Mouse (Mus musculus): Measurements from ENCODE around the gene Slc18b1.

Gene Slc18b1

GRCm38 (mm10) chr10:23806201-23806600 is 9.4 kb downstream of the Slc18b1 start:
- DNase-seq (ENCODE audit: low spot score), result no peak

DNA sequence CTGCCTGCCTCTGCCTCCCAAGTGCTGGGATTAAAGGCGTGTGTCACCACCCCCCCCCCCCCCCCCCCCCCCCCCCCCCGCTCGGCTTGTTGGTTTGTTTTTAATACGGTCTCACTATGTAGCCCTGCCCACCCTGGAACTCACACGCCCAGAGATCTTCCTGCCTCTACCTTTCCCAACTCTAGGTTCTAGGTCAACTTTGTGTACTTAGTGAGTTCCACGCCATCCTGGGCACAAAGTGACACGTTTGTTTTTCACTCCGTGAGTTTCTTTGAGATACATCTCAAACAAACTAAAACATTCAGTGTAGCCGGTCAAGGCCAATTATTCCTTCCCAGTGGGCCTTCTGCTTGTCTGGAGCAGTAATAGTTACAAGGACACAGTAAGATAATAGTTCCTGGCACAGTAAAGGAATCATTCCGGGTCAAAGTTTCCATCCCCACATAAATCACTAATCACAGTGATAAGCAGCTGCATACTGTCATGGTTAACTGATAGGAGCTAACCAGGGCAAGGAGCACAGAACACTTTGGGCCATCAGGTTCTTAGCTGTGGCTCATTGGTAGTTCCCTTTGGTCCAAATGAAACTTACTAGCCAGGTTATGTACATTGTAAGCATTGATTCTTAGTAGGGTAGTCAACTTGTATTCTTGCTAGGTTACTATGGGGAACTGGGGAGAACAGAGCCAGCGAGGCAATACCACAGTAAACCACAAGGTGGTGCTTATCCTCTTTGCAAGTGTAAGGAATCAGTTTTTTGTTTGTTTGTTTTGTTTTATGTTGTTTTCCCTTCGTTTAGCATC is 15.1 kb downstream of the Slc18b1 start:
- no peak for DNase-seq (ENCODE audit: low spot score)

- no peak for DNase-seq (ENCODE audit: low spot score)
These were observed 15.6 kb downstream of the Slc18b1 start for GRCm38 (mm10) chr10:23812438-23812759.

DNA sequence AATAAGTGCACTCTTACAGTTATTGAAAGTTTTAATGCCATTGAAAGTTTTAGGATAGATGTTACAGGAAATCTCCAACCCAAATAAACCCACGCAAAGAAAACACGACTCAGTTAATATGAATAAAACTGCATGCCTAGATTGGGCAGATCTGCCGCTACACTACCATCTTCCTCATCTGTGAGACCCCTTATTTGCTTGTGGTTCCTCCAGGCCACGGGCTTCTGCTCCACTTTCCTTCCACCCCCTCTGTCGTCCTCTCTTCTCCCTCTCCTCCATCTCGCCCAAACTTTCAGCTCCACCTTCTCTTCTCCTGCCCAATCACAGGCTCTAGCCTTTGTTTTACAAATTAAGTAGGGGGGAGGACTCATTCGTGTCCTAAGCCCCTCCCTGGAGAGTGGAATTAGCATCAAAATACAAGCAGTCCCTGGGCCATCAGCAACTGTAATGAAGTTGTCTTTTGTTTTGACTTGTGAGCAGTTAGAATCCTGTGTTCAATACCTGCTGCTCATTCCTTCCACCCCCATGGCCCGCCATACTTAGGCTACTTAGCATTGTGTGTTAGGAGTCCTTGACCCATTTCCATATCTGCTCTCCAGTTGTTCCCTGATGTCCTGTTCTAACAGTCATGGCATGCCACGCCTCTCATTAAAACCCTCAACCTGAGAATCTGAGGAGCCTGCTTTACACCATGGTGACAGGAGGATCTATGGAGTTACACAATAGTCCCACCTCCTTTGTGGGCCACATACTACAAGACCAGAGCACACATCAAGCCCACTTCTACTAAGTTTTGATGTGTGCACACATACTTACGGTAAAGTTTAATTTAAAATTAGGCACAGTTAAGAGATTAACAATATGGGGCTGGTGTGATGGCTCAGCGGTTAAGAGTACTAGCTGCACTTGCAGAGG is 16.3 kb downstream of the Slc18b1 start:
- DNase-seq (ENCODE audit: low spot score), result no peak

- DNase-seq (ENCODE audit: low spot score), result no peak
These were observed 18.4 kb downstream of the Slc18b1 start for GRCm38 (mm10) chr10:23815168-23815567.

DNA sequence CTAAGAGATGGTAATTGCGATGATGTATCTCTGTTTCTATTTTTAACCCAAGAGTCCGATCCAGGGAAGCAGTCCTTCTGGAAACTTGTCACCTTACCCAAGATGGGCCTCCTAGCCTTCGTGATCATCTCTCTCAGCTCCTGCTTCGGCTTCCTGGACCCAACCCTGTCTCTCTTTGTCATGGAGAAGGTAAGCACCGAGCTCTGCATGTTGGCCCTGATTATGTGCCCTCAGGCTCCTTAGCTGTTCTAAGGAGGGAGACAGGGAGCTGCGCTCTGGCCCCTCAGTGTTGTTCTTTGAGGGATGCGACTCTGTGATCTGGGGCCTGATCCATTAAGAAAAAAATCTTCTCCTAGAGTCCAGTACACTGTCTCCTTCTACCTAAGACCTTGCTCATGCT is 19.5 kb downstream of the Slc18b1 start:
- no peak for DNase-seq (ENCODE audit: low spot score)

DNA sequence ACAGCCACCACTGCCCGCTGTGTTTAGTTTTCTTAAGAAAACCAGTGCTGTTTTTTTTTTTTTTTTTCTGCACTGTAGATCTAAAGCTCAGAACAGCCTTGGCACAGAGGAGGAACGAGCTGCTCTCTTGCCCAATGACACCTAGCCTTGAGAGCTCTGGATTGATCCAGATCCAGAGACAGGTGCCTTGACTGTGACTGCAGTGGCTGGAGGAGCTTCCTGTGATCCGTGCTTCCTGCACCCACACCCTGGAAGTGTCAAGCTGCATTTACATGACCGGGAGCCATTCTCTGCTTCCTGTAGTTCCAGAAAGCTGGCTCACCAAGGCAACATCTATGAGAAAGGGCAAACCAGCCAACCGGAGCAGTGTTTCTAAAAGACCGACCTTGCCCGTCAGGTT is 29.7 kb downstream of the Slc18b1 start:
- DNase-seq (ENCODE audit: low spot score), result no peak

GRCm38 (mm10) chr10:23836003-23836964 is 39.5 kb downstream of the Slc18b1 start:
- peak; percentile 11 for DNase-seq (ENCODE audit: low spot score)

DNA sequence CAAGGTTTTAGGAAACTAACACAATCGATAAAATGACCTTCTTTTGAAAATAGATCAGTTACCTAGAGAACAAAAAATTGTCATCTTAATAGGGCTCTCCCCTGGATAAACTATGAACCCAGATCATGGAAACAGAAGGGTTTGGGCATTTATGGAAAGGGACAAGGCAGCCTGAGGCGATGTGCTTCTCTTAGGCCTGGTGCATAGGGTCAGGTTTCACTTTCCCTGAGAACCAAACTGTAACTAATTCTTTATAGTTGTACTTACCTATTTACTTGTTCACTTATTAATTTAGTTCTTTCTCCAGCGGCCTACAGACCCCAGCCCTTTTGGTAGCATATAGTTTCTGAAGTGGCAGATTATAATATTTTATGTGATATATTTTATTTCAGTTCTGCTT is 40.3 kb downstream of the Slc18b1 start:
- DNase-seq (ENCODE audit: low spot score), result no peak

- DNase-seq (ENCODE audit: low spot score), result no peak
These were observed 42.1 kb downstream of the Slc18b1 start for GRCm38 (mm10) chr10:23838910-23839309.

GRCm38 (mm10) chr10:23839368-23839767 is 42.6 kb downstream of the Slc18b1 start:
- peak; percentile 25 for DNase-seq (ENCODE audit: low spot score)

DNA sequence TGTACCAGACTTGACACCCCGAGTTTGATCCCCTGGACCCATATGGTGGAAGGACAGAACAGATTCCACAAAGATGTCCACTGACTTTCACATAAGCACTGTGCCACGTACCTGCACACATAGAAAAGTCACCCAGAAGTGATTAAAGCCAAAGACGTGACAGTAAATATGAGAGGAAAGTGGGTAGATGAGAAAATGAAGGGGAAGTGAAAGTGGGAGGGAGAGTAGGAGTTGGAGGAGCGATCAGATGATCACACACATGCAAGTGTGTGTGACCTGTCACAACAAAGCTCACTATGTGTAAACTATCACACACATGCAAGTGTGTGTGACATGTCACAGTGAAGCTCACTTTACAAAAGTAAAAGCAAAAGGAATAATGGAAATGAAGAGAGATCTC is 43.7 kb downstream of the Slc18b1 start:
- DNase-seq (ENCODE audit: low spot score), result no peak

GRCm38 (mm10) chr10:23851228-23851912 is 54.6 kb downstream of the Slc18b1 start, which contains the start of gene Vnn3:
Gene Vnn3 (plus strand): TSS chr10:23851462.
- no peak for DNase-seq (ENCODE audit: low spot score)

GRCm38 (mm10) chr10:23852096-23852495 is 55.3 kb downstream of the Slc18b1 start:
- no peak for DNase-seq (ENCODE audit: low spot score)

- DNase-seq (ENCODE audit: low spot score), result no peak
These were observed 67.9 kb downstream of the Slc18b1 start for GRCm38 (mm10) chr10:23864362-23865312.
